Mouse (Mus musculus) CH12.LX (cell line): ENCODE data around the gene Stag3. TPM values are rescaled to one million over a fixed set of nuclear protein-coding genes. Genes with fewer than 3 reads are reported as not detected.

ENCODE experiments used
- DNase-seq: peaks from one replicate; pipeline ENCODE4 v3.0.0-alpha.2; 2013; ENCODE audit errors: extremely low read depth
- H3K27ac ChIP-seq: 2 replicates; pipeline ENCODE4 v1.5.1; 2012; ENCODE audit warnings: low read depth, mild to moderate bottlenecking, control low read depth, moderate library complexity; ENCODE audit not compliant: insufficient read depth
- H3K27me3 ChIP-seq: replicated peaks from 2 replicates; pipeline ENCODE3; 2012; ENCODE audit warnings: inconsistent platforms
- H3K36me3 ChIP-seq, 2 experiments: replicated peaks in 1 of 2; 2 replicates each; pipeline versions ENCODE3 to v1.6.1; 2012; ENCODE audit warnings: inconsistent platforms in 1 of 2, low read length in 1 of 2, mild to moderate bottlenecking in 1 of 2, mixed read lengths in 1 of 2, moderate library complexity in 1 of 2; ENCODE audit not compliant: control insufficient read depth in 1 of 2, insufficient read depth in 1 of 2
- H3K4me1 ChIP-seq, 2 experiments: 2 replicates each; pipeline ENCODE4 v1.6.1; 2012; ENCODE audit warnings: inconsistent platforms in 1 of 2, moderate library complexity in 1 of 2; ENCODE audit not compliant: insufficient read depth in 2 of 2, control insufficient read depth in 1 of 2
- H3K4me2 ChIP-seq: 2 replicates; pipeline ENCODE4 v1.6.1; 2012; ENCODE audit warnings: low read depth, mild to moderate bottlenecking, control low read depth; ENCODE audit not compliant: poor library complexity, insufficient read depth, severe bottlenecking
- H3K4me3 ChIP-seq, 3 experiments: fragments of 150-350 bp in 1 of 3; sonication (generic) in 1 of 3; replicated peaks in 1 of 3; 2 replicates each; pipeline versions ENCODE3 to v1.5.1; 2011 to 2012; ENCODE audit warnings: low read depth in 2 of 3, low read length in 2 of 3, mild to moderate bottlenecking in 2 of 3, moderate library complexity in 2 of 3, control low read depth in 1 of 3, improper control_type of control experiment in 1 of 3, inconsistent platforms in 1 of 3, mixed read lengths in 1 of 3; ENCODE audit not compliant: poor library complexity in 1 of 3
- H3K79me2 ChIP-seq: replicated peaks from 2 replicates; pipeline ENCODE4 v1.6.1; 2012; ENCODE audit warnings: mild to moderate bottlenecking, moderate library complexity; ENCODE audit not compliant: control insufficient read depth, poor library complexity, insufficient read depth, severe bottlenecking; ENCODE audit errors: extremely low read depth
- H3K9ac ChIP-seq: 2 replicates; pipeline ENCODE4 v1.6.1; 2012; ENCODE audit warnings: low read depth, mild to moderate bottlenecking, control low read depth, moderate library complexity; ENCODE audit not compliant: insufficient read depth
- H3K9me3 ChIP-seq: replicated peaks from 2 replicates; pipeline ENCODE3; 2012; ENCODE audit warnings: low read length, inconsistent platforms, mixed read lengths
- BHLHE40 ChIP-seq: IDR thresholded peaks from 2 replicates; pipeline ENCODE4 v1.6.1; 2011; ENCODE audit warnings: mild to moderate bottlenecking, low read depth, low read length, improper control_type of control experiment
- CHD1 ChIP-seq: IDR thresholded peaks from 2 replicates; pipeline ENCODE4 v1.6.1; 2012; ENCODE audit warnings: low read depth, low read length, improper control_type of control experiment, inconsistent platforms
- CHD2 ChIP-seq: IDR thresholded peaks from 2 replicates; pipeline ENCODE4 v1.6.1; 2011; ENCODE audit warnings: low read length, improper control_type of control experiment
- E2F4 ChIP-seq: IDR thresholded peaks from 2 replicates; pipeline ENCODE4 v1.6.1; 2011; ENCODE audit warnings: low read depth, low read length, improper control_type of control experiment; ENCODE audit not compliant: insufficient replicate concordance
- ELF1 ChIP-seq: IDR thresholded peaks from 2 replicates; pipeline ENCODE4 v1.6.1; 2014; ENCODE audit warnings: low read depth, mild to moderate bottlenecking, inconsistent platforms, low read length, improper control_type of control experiment
- GABPA ChIP-seq: IDR thresholded peaks from 2 replicates; pipeline ENCODE4 v1.6.1; 2012; ENCODE audit warnings: low read depth, low read length, improper control_type of control experiment, inconsistent platforms; ENCODE audit not compliant: insufficient replicate concordance
- HCFC1 ChIP-seq: IDR thresholded peaks from 2 replicates; pipeline ENCODE4 v1.6.1; 2012; ENCODE audit warnings: low read depth, mild to moderate bottlenecking, inconsistent platforms, low read length, improper control_type of control experiment
- IRF4 ChIP-seq: IDR thresholded peaks from 2 replicates; pipeline ENCODE4 v1.6.1; 2014; ENCODE audit warnings: low read depth, mild to moderate bottlenecking, inconsistent platforms, low read length, improper control_type of control experiment
- JUN ChIP-seq: IDR thresholded peaks from 2 replicates; pipeline ENCODE4 v1.6.1; 2011; ENCODE audit warnings: low read depth, mild to moderate bottlenecking, low read length, improper control_type of control experiment, moderate library complexity; ENCODE audit not compliant: insufficient read depth
- KAT2A ChIP-seq: IDR thresholded peaks from 2 replicates; pipeline ENCODE4 v1.6.1; 2012; ENCODE audit warnings: low read length, improper control_type of control experiment, inconsistent platforms; ENCODE audit not compliant: insufficient replicate concordance
- MAFK ChIP-seq: IDR thresholded peaks from 2 replicates; pipeline ENCODE4 v1.6.1; 2011; ENCODE audit warnings: low read length, improper control_type of control experiment; ENCODE audit not compliant: insufficient replicate concordance
- MAZ ChIP-seq: IDR thresholded peaks from 2 replicates; pipeline ENCODE4 v1.6.1; 2012; ENCODE audit warnings: low read depth, mild to moderate bottlenecking, inconsistent platforms, low read length, improper control_type of control experiment, moderate library complexity
- MEF2A ChIP-seq: IDR thresholded peaks from 2 replicates; pipeline ENCODE4 v1.6.1; 2014; ENCODE audit warnings: low read depth, mild to moderate bottlenecking, inconsistent platforms, low read length, improper control_type of control experiment, borderline replicate concordance
- MXI1 ChIP-seq: IDR thresholded peaks from 2 replicates; pipeline ENCODE4 v1.6.1; 2011; ENCODE audit warnings: mild to moderate bottlenecking, low read depth, low read length, improper control_type of control experiment
- MYC ChIP-seq: IDR thresholded peaks from 2 replicates; pipeline ENCODE4 v1.6.1; 2011; ENCODE audit warnings: low read depth, mild to moderate bottlenecking, improper control_type of control experiment, low read length
- NRF1 ChIP-seq: IDR thresholded peaks from 2 replicates; pipeline ENCODE4 v1.6.1; 2014; ENCODE audit warnings: low read depth, mild to moderate bottlenecking, inconsistent platforms, low read length, improper control_type of control experiment, moderate library complexity
- SIN3A ChIP-seq: IDR thresholded peaks from 2 replicates; pipeline ENCODE4 v1.6.1; 2012; ENCODE audit warnings: low read length, improper control_type of control experiment, inconsistent platforms
- TBP ChIP-seq: conservative IDR thresholded peaks from 2 replicates; pipeline ENCODE4 v1.6.1; 2011; ENCODE audit warnings: low read depth, low read length, improper control_type of control experiment
- TCF12 ChIP-seq: IDR thresholded peaks from 2 replicates; pipeline ENCODE4 v1.6.1; 2014; ENCODE audit warnings: low read depth, mild to moderate bottlenecking, inconsistent platforms, low read length, improper control_type of control experiment
- UBTF ChIP-seq: IDR thresholded peaks from 2 replicates; pipeline ENCODE4 v1.6.1; 2012; ENCODE audit warnings: low read depth, mild to moderate bottlenecking, inconsistent platforms, low read length, improper control_type of control experiment, moderate library complexity
- USF1 ChIP-seq: IDR thresholded peaks from 2 replicates; pipeline ENCODE4 v1.6.1; 2014; ENCODE audit warnings: low read depth, mild to moderate bottlenecking, inconsistent platforms, low read length, improper control_type of control experiment
- ZKSCAN1 ChIP-seq: IDR thresholded peaks from 2 replicates; pipeline ENCODE4 v1.6.1; 2012; ENCODE audit warnings: low read depth, inconsistent platforms, low read length, improper control_type of control experiment, borderline replicate concordance
- ZMIZ1 ChIP-seq: IDR thresholded peaks from 2 replicates; pipeline ENCODE4 v1.6.1; 2012; ENCODE audit warnings: low read depth, mild to moderate bottlenecking, inconsistent platforms, low read length, improper control_type of control experiment
- dilution Hi-C: fragments of 300-500 bp; cut with MboI; formaldehyde crosslinking; loops from 2 replicates; pipeline ENCODE4 v1.14.3; 2020; ENCODE audit warnings: low sequenced_read_pairs; ENCODE audit not compliant: extremely low pct_unique_long_range_greater_than_20kb, extremely low pct_ligation_motif_present
- in situ Hi-C: fragments of 300-500 bp; cut with MboI; formaldehyde crosslinking; loops from 3 replicates; pipeline ENCODE4 v1.14.3; 2019; ENCODE audit warnings: low sequenced_read_pairs, low pct_ligation_motif_present, low pct_unique_long_range_greater_than_20kb, mixed read lengths
- polyA plus RNA-seq: library from polyadenylated mRNA; unstranded; fragments of >175 nt; gene quantifications from 2 replicates; pipeline ENCODE4 v1.2.1, GENCODE M21; 2012; ENCODE audit warnings: low read depth; ENCODE audit not compliant: insufficient read length
- total RNA-seq, 2 experiments: library from RNA; depleted of rRNA; stranded (reverse); fragments of 300-350 nt in 1 of 2; fragments of >200 nt in 1 of 2; gene quantifications; 2 replicates each; pipeline ENCODE4 v1.2.3; 2012 to 2014

Stag3 gene
- total and polyA plus RNA-seq, 3 experiments = not detected

DNA sequence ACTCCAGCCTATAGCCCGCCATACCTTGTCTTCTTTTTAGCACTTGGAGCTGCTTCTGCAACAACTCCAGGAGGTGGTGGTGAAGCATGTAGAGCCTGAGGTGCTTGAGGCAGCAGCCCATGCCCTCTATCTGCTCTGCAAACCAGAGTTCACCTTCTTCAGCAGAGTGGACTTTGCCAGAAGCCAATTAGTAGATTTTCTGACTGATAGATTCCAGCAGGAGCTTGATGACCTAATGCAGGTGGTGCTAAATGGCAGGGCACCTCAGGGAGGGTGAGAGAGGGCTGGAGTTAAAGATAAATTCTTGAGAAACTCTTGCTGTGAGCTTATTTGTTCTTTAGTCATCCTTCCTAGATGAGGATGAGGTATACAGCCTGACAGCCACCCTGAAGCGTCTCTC, 19.6 kb downstream of the Stag3 start:
- dilution Hi-C loops (no loop called here), in situ Hi-C loops (no loop called here)

DNA sequence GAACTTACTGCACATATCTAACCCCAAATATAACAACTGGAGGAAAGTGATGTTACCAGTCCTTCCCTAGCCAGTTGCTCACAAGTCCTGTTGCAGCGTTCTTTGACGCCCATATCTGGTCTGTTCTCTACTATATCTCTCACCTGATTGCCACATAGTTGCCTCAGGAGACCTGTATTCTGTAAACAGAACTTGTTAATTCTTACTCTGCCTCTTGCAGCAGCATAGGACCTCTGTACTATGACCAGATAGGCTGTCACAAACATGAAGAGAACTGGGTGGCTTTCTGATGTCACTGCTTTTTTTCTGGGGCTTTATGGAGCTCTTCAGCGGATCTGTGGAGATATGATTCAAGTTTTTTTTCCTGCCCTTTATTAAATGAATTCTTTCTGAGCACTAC, 32.8 kb downstream of the Stag3 start:
- no peak overlapping the region for H3K9ac ChIP-seq
- H3K9me3 ChIP-seq = no peaks in the 10 kb centered on the region
- no peak overlapping the region for H3K4me3 ChIP-seq
- no peaks in the 10 kb centered on the region for H3K36me3 ChIP-seq
- DNase-seq = no peak
- no peak overlapping the region for H3K4me2 ChIP-seq
- in situ Hi-C loops = no loop called here
- dilution Hi-C loops = no loop called here
- no peaks in the 10 kb centered on the region for H3K79me2 ChIP-seq
- H3K27ac ChIP-seq = no peak overlapping the region
- no peaks in the 10 kb centered on the region for H3K4me1 ChIP-seq
- peaks cover 6% of the 10 kb centered on the region for H3K27me3 ChIP-seq
- TF ChIP-seq UBTF (no peak), KAT2A (no peak), TCF12 (no peak), ZKSCAN1 (no peak), MYC (no peak), GABPA (no peak), MEF2A (no peak), ZMIZ1 (no peak), MXI1 (no peak), USF1 (no peak), SIN3A (no peak), MAZ (no peak), CHD1 (no peak), HCFC1 (no peak), JUN (no peak), CHD2 (no peak), ELF1 (no peak)

More for the DNA sequence above, 19.6 kb downstream of the Stag3 start:
- Histone ChIP-seq H3K27me3 (peaks cover 37% of the 10 kb centered on the region), H3K27ac (no peak overlapping the region), H3K4me1 (no peaks in the 10 kb centered on the region), H3K9me3 (no peaks in the 10 kb centered on the region), H3K4me2 (no peak overlapping the region), H3K9ac (no peak overlapping the region), H3K36me3 (no peaks in the 10 kb centered on the region), H3K79me2 (no peaks in the 10 kb centered on the region), H3K4me3 (no peak overlapping the region)
- TF ChIP-seq BHLHE40 (no peak), NRF1 (no peak), MXI1 (no peak), JUN (no peak), KAT2A (no peak), IRF4 (no peak), E2F4 (no peak), MAFK (no peak), TBP (no peak)
- DNase-seq = no peak
